Mouse (Mus musculus) thymus, postnatal 36 days (tissue): Measurements from ENCODE around the gene Gab2.

ENCODE experiments used
- DNase-seq, 2 experiments: peaks; one replicate each; pipeline ENCODE4 v3.0.0; 2022; ENCODE audit warnings: mixed read lengths in 2 of 2

The Gab2 gene

GRCm38 (mm10) chr7:97081242-97081958 lies at the start of gene Gab2:
TSS of gene Gab2 (plus strand) at chr7:97081586.
- DNase-seq: peak; percentile 41 to 61

GRCm38 (mm10) chr7:97032412-97032811 lies 49.0 kb upstream of the Gab2 start:
- no peak for DNase-seq

- no peak for DNase-seq
Measured at GRCm38 (mm10) chr7:97039641-97040040, 41.7 kb upstream of the Gab2 start.

GRCm38 (mm10) chr7:97041868-97042449 lies 39.4 kb upstream of the Gab2 start:
- no peak for DNase-seq

- DNase-seq: no peak
Measured at GRCm38 (mm10) chr7:97042981-97043380, 38.4 kb upstream of the Gab2 start.

GRCm38 (mm10) chr7:97060966-97061365 lies 20.4 kb upstream of the Gab2 start:
- DNase-seq: no peak

GRCm38 (mm10) chr7:97071512-97071911 lies 9.9 kb upstream of the Gab2 start:
- DNase-seq: no peak

GRCm38 (mm10) chr7:97072061-97072460 lies 9.3 kb upstream of the Gab2 start:
- DNase-seq: no peak

GRCm38 (mm10) chr7:97074974-97075373 lies 6.4 kb upstream of the Gab2 start:
- no peak for DNase-seq

- no peak for DNase-seq
Measured at GRCm38 (mm10) chr7:97076977-97077376, 4.4 kb upstream of the Gab2 start.

GRCm38 (mm10) chr7:97078685-97079084 lies 2.7 kb upstream of the Gab2 start:
- DNase-seq: no peak

- DNase-seq: no peak
Measured at GRCm38 (mm10) chr7:97079145-97079544, 2.2 kb upstream of the Gab2 start.

- no peak for DNase-seq
Measured at GRCm38 (mm10) chr7:97079651-97080365, 1.6 kb upstream of the Gab2 start.

GRCm38 (mm10) chr7:97080621-97081241 lies 655 bp upstream of the Gab2 start:
- no peak for DNase-seq

- DNase-seq: no peak
Measured at GRCm38 (mm10) chr7:97081959-97082218, 503 bp downstream of the Gab2 start.

- DNase-seq: peak in 1 of 2 experiments; percentile 13
Measured at GRCm38 (mm10) chr7:97082219-97083101, 1.1 kb downstream of the Gab2 start.

GRCm38 (mm10) chr7:97083579-97083978 lies 2.2 kb downstream of the Gab2 start:
- no peak for DNase-seq

- no peak for DNase-seq
Measured at GRCm38 (mm10) chr7:97084181-97084580, 2.8 kb downstream of the Gab2 start.

- no peak for DNase-seq
Measured at GRCm38 (mm10) chr7:97085291-97085690, 3.9 kb downstream of the Gab2 start.

GRCm38 (mm10) chr7:97094241-97094640 lies 12.9 kb downstream of the Gab2 start:
- DNase-seq: no peak

- no peak for DNase-seq
Measured at GRCm38 (mm10) chr7:97108119-97108518, 26.7 kb downstream of the Gab2 start.

GRCm38 (mm10) chr7:97128949-97129348 lies 47.6 kb downstream of the Gab2 start:
- DNase-seq: no peak

GRCm38 (mm10) chr7:97136453-97136852 lies 55.1 kb downstream of the Gab2 start:
- DNase-seq: no peak
